Mouse (Mus musculus) liver, embryonic 14.5 days (tissue): ENCODE data around the gene Gzmk. TPM values are rescaled to one million over a fixed set of nuclear protein-coding genes. Genes with fewer than 3 reads are reported as not detected.
A peak's percentile ranks its signal among the peaks of the same experiment; 100 is the strongest.

Source experiments
- ATAC-seq: fragments of 200-750 bp; cut with Nextera tagmentation; 2 replicates; pipeline ENCODE4 v1.8.0; 2017; ENCODE audit warnings: moderate number of reproducible peaks, mild to moderate bottlenecking, moderate library complexity; ENCODE audit not compliant: insufficient read depth
- DNase-seq, 3 experiments: peaks; one replicate each; pipeline ENCODE4 v3.0.0-alpha.2; 2012 to 2013; ENCODE audit warnings: low read depth in 3 of 3, low spot score in 3 of 3
- H3K27ac ChIP-seq: fragments of 300-500 bp; sonication (generic); 2 replicates; pipeline ENCODE4 v1.5.1; 2014; ENCODE audit warnings: moderate library complexity, mild to moderate bottlenecking, control low read depth, inconsistent platforms
- H3K27me3 ChIP-seq: fragments of 300-500 bp; sonication (generic); 2 replicates; pipeline ENCODE4 v1.6.1; 2014; ENCODE audit warnings: mild to moderate bottlenecking, low read length, moderate library complexity; ENCODE audit not compliant: control insufficient read depth, insufficient read depth
- H3K36me3 ChIP-seq: fragments of 300-500 bp; sonication (generic); replicated peaks from 2 replicates; pipeline ENCODE4 v1.6.1; 2014; ENCODE audit warnings: low read depth; ENCODE audit not compliant: control insufficient read depth, insufficient read depth
- H3K4me1 ChIP-seq, 2 experiments: fragments of 200-500 bp in 1 of 2; fragments of 300-500 bp in 1 of 2; sonication (generic) in 1 of 2; replicated peaks; 2 replicates each; pipeline ENCODE4 v1.6.1; 2012 to 2014; ENCODE audit warnings: antibody characterized with exemption in 1 of 2, inconsistent platforms in 1 of 2, low read length in 1 of 2; ENCODE audit not compliant: control insufficient read depth in 2 of 2, insufficient read depth in 2 of 2
- H3K4me2 ChIP-seq: fragments of 300-500 bp; sonication (generic); 2 replicates; pipeline ENCODE4 v1.6.1; 2014; ENCODE audit warnings: low read depth, mild to moderate bottlenecking, control low read depth, moderate library complexity
- H3K4me3 ChIP-seq, 2 experiments: fragments of 200-500 bp in 1 of 2; fragments of 300-500 bp in 1 of 2; sonication (generic) in 1 of 2; 2 replicates each; pipeline ENCODE4 v1.5.1; 2012 to 2014; ENCODE audit warnings: low read depth in 2 of 2, low read length in 2 of 2, mild to moderate bottlenecking in 2 of 2, control low read depth in 1 of 2, inconsistent platforms in 1 of 2, moderate library complexity in 1 of 2; ENCODE audit not compliant: insufficient read depth in 1 of 2
- H3K9ac ChIP-seq: fragments of 300-500 bp; sonication (generic); replicated peaks from 2 replicates; pipeline ENCODE4 v1.6.1; 2014; ENCODE audit warnings: mild to moderate bottlenecking, control low read depth, moderate library complexity
- H3K9me3 ChIP-seq: fragments of 300-500 bp; sonication (generic); 2 replicates; pipeline ENCODE4 v1.6.1; 2016; ENCODE audit warnings: low read length, mixed read lengths; ENCODE audit not compliant: control insufficient read depth
- CTCF ChIP-seq: IDR thresholded peaks from 2 replicates; pipeline ENCODE4 v1.5.1; 2016; ENCODE audit warnings: antibody characterized with exemption, low read depth, control low read depth
- EP300 ChIP-seq: IDR thresholded peaks from 2 replicates; pipeline ENCODE4 v1.6.1; 2016; ENCODE audit warnings: antibody characterized with exemption, low read depth
- WGBS: fragments of 180-500 bp; shearing (Covaris S2); extraction: QIAGEN DNeasy Blood & Tissue Kit; methylation state at CpG from one replicate; pipeline ENCODE4 v1.1.7; 2014; ENCODE audit not compliant: insufficient replicate concordance; 5-methylcytosine and 5-hydroxymethylcytosine counted together
- polyA plus RNA-seq, 2 experiments: library from polyadenylated mRNA; depleted of rRNA in 1 of 2; stranded (reverse) in 1 of 2; unstranded in 1 of 2; fragments of >200 nt; fragmentation: Nextera tagmentation in 1 of 2; extraction: Ambion mirVana in 1 of 2; gene quantifications; 2 replicates each; pipeline versions ENCODE4 v1.2.1 to v1.2.3; 2012 to 2014

Gzmk gene
- not detected in 2 replicates for polyA plus RNA-seq (2012; rRNA removed)
- polyA plus RNA-seq (2014; fragmentation: Nextera tagmentation; extraction: Ambion mirVana): not detected in 2 replicates

- WGBS: 50% methylated on average over 7 of the region's 7 CpGs
- H3K9ac ChIP-seq: no peak within 1 kb of the TSS
- no peak for TF ChIP-seq CTCF
- TF ChIP-seq EP300: no peak
- H3K36me3 ChIP-seq: no peaks in the 10 kb centered on the region
- H3K4me1 ChIP-seq: no peaks in the 10 kb centered on the region; a peak in 1 of 4 replicates
- no peak within 1 kb of the TSS for H3K27ac ChIP-seq
- no peak within 1 kb of the TSS for H3K4me2 ChIP-seq
- H3K4me3 ChIP-seq: no peak within 1 kb of the TSS
- DNase-seq (no peak), ATAC-seq (no peak)
- H3K9me3 ChIP-seq: no peaks in the 10 kb centered on the region
- no peaks in the 10 kb centered on the region; the same call in 1 of the 2 replicates for H3K27me3 ChIP-seq
Observed at GRCm38 (mm10) chr13:113225811-113226210, at the start of gene Gzmk. Gene Gzmk, minus strand, starts transcription at chr13:113225908.

DNA sequence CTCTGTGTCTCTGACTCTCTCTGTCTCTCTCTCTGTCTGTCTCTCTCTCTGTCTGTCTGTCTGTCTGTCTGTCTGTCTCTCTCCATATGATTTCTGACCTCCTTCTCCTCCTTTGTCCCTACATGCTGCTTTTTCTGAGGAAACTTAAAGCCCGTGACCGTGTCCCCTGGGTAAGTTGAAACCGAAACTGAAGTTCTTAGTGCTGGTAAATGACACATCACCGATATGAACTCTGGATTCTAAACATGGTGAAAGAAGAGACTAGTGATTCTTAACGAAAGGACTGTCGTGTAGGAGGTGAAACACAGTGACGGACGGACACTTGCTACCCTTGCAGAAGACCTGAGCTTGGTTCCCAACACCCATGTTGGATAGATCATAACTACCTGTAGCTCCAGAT is 45.5 kb upstream of the Gzmk start:
- Histone ChIP-seq H3K27ac (no peak overlapping the region), H3K4me2 (no peak overlapping the region), H3K9me3 (no peaks in the 10 kb centered on the region), H3K27me3 (no peaks in the 10 kb centered on the region), H3K9ac (no peak overlapping the region), H3K4me3 (no peak overlapping the region), H3K36me3 (no peaks in the 10 kb centered on the region), H3K4me1 (no peaks in the 10 kb centered on the region)
- DNase-seq (no peak), ATAC-seq (no peak)
- TF ChIP-seq CTCF: no peak
- no peak for TF ChIP-seq EP300
- 71% methylated on average over 8 of the region's 8 CpGs for WGBS

DNA sequence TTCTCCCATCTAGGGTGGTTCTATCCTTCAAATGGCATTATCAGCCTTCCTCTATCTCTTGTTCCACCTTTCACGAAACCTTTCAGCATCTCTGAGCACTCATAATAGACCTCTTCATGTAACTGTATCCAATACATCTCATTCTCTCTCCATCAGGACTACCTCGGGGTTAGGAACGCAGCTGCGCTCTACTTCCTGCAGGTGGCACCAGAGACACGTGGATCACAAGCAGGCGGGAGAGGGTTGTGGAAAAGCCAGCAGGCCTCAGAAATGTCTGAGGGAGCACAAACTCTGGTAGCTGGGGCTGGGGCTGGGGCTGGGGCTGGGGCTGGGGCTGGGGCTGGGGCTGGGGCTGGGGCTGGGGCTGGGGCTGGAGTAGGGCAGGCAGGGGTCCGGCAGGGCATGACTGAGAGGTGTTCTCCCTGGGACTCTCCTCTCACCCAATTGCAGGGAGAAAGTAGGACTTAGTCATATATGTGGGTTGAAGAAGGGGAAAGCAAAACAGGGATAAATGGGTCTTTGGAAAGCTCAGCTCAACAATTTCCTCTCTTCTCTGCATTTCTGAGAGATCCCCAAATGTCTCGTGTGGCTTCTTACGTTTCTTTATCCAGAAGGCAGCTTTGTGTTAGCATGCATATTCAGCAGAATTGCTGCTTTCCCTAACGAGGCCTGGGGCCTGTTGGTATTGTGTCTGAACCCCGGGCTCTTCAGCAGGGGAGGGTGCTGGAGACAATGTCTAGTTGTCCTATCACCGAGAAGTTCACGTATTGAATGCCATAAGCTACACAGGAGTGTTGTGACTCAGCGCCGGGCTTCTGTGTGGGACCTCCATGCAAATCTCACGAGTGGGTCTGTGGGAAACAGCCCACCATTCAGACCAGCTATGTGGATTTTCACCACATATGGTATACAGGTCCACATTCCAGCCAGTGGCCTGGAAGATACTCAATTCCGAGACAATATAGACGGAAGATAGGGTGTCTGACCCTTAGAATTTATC is 44.4 kb upstream of the Gzmk start:
- 50% methylated on average over 18 of the region's 18 CpGs for WGBS
- no peak for ATAC-seq
- Histone ChIP-seq H3K9me3 (no peaks in the 10 kb centered on the region), H3K36me3 (no peaks in the 10 kb centered on the region), H3K4me3 (no peak overlapping the region), H3K9ac (no peak overlapping the region), H3K4me2 (no peak overlapping the region), H3K4me1 (no peaks in the 10 kb centered on the region), H3K27me3 (no peaks in the 10 kb centered on the region), H3K27ac (no peak overlapping the region)
- peak; percentile 17 to 36 (median 33) for DNase-seq
- peak; percentile 86 for TF ChIP-seq CTCF
- TF ChIP-seq EP300: no peak

GRCm38 (mm10) chr13:113267204-113267603 is 41.5 kb upstream of the Gzmk start:
- no peak overlapping the region for H3K9ac ChIP-seq
- no peak for ATAC-seq
- 26% methylated on average over 3 of the region's 3 CpGs for WGBS
- H3K27me3 ChIP-seq: no peaks in the 10 kb centered on the region
- H3K9me3 ChIP-seq: no peaks in the 10 kb centered on the region
- no peak overlapping the region for H3K4me3 ChIP-seq
- no peak overlapping the region for H3K4me2 ChIP-seq
- DNase-seq: no peak
- H3K27ac ChIP-seq: no peak overlapping the region
- H3K4me1 ChIP-seq: no peaks in the 10 kb centered on the region
- H3K36me3 ChIP-seq: no peaks in the 10 kb centered on the region
- no peak for TF ChIP-seq EP300
- TF ChIP-seq CTCF: no peak

GRCm38 (mm10) chr13:113266495-113266951 is 40.8 kb upstream of the Gzmk start:
- Histone ChIP-seq H3K4me2 (no peak overlapping the region), H3K36me3 (no peaks in the 10 kb centered on the region), H3K9ac (no peak overlapping the region), H3K9me3 (no peaks in the 10 kb centered on the region), H3K4me3 (no peak overlapping the region), H3K27ac (no peak overlapping the region), H3K27me3 (no peaks in the 10 kb centered on the region), H3K4me1 (no peaks in the 10 kb centered on the region)
- ATAC-seq: no peak
- 17% methylated on average over 9 of the region's 9 CpGs for WGBS
- TF ChIP-seq EP300: no peak
- TF ChIP-seq CTCF: peak; percentile 80
- peak; percentile 22 to 36 (median 30) for DNase-seq
